Mouse (Mus musculus) megakaryocyte, embryonic 14.5 days (primary cell): ENCODE measurements around the gene Rmdn2. TPM values are rescaled to one million over a fixed set of nuclear protein-coding genes. Genes with fewer than 3 reads are reported as not detected.

Experiments used
- H3K27me3 ChIP-seq: replicated peaks from 2 replicates; pipeline ENCODE3; 2012; ENCODE audit warnings: inconsistent platforms
- H3K36me3 ChIP-seq: replicated peaks from 2 replicates; pipeline ENCODE3; 2012; ENCODE audit warnings: low read length, inconsistent platforms, mixed read lengths
- H3K4me1 ChIP-seq: 2 replicates; pipeline ENCODE4 v1.6.1; 2012; ENCODE audit warnings: inconsistent platforms
- H3K4me3 ChIP-seq: replicated peaks from 2 replicates; pipeline ENCODE3; 2012; ENCODE audit warnings: moderate library complexity, mild to moderate bottlenecking, inconsistent platforms
- H3K9me3 ChIP-seq: 2 replicates; pipeline ENCODE4 v1.6.1; 2012; ENCODE audit warnings: inconsistent platforms
- FLI1 ChIP-seq: IDR thresholded peaks from 2 replicates; pipeline ENCODE4 v1.6.1; 2012; ENCODE audit warnings: low read length, inconsistent platforms, mixed read lengths
- GATA1 ChIP-seq: IDR thresholded peaks from 3 replicates; pipeline ENCODE4 v1.6.1; 2012; ENCODE audit warnings: mixed read lengths, low read length, inconsistent platforms, borderline replicate concordance
- polyA plus RNA-seq: library from polyadenylated mRNA; stranded (reverse); fragments of >175 nt; gene quantifications from 2 replicates; pipeline ENCODE4 v1.2.3, GENCODE M21; 2012; ENCODE audit warnings: low replicate concordance; ENCODE audit not compliant: insufficient read depth

Gene Rmdn2
- polyA plus RNA-seq, 1 experiment = 2.6 TPM

DNA sequence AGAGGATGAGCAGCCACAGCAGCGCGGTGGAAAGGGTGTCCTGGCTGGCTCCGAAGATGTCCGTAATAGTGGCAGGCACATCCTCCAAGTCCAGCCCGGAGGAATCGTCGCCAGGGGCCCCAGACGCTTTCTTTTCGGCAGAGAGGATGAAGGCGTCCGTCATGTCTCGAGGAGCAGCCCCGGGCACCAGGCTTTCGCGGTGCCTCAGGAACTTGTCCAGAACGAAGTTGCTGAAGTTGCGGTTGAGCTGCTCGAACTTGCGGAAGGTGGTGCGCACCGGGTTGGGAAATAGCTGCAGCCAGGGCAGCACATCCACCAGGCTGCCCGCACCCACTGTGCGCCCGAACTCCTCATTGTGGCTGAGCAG lies 101.6 kb downstream of the Rmdn2 start:
- Histone ChIP-seq H3K9me3 (peaks cover 10% of the 10 kb centered on the region; the same call in 1 of the 2 replicates), H3K36me3 (no peaks in the 10 kb centered on the region), H3K27me3 (peaks cover 76% of the 10 kb centered on the region), H3K4me3 (peak overlapping the region; percentile 83), H3K4me1 (peaks cover 32% of the 10 kb centered on the region)
- TF ChIP-seq FLI1 = no peak
- no peak for TF ChIP-seq GATA1

DNA sequence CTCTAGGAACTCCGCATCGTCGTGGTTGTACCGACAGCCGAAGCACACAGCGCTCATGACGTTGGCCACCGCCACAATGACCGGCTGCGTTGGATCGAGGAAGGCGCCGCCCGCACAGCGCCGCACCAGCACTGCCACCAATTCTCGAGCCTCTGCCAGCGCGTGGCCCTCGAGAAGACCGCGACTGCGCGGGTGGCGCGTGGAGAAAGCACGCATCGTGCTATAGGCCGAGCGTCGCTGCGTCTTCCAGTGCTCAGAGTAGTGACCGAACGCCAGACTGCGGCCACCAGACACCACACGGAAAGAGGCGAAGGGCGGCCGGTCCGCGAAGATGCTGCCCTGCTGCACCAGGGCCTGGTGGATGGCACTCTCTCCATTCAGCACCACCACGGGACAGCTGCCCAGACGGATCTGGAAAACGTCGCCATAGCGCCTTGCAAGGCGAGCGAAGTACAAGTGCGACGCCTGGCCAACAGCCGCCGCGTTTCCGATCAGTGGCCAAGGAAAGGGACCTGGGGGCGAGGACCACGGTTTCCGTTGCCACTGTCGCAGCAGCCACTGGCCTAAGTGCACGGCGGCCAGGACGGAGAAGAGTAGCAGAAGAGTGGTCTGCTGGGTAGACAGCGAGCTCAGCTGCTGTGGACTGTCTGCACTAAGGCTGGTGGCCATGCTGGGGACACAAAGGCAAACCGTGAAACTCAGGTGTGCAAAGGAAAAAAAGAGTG lies 102.1 kb downstream of the Rmdn2 start:
- peak overlapping the region; percentile 83 for H3K4me3 ChIP-seq
- peaks cover 32% of the 10 kb centered on the region for H3K4me1 ChIP-seq
- H3K9me3 ChIP-seq = peaks cover 10% of the 10 kb centered on the region; the same call in 1 of the 2 replicates
- H3K36me3 ChIP-seq = no peaks in the 10 kb centered on the region
- no peak for TF ChIP-seq FLI1
- TF ChIP-seq GATA1 = no peak
- peaks cover 81% of the 10 kb centered on the region for H3K27me3 ChIP-seq

- no peaks in the 10 kb centered on the region for H3K36me3 ChIP-seq
- H3K27me3 ChIP-seq = peaks cover 85% of the 10 kb centered on the region
- TF ChIP-seq FLI1 (no peak), GATA1 (no peak)
- peaks cover 32% of the 10 kb centered on the region for H3K4me1 ChIP-seq
- peaks cover 10% of the 10 kb centered on the region; the same call in 1 of the 2 replicates for H3K9me3 ChIP-seq
- H3K4me3 ChIP-seq = no peak overlapping the region
These were observed 102.8 kb downstream of the Rmdn2 start for GRCm38 (mm10) chr17:79714368-79714895.

DNA sequence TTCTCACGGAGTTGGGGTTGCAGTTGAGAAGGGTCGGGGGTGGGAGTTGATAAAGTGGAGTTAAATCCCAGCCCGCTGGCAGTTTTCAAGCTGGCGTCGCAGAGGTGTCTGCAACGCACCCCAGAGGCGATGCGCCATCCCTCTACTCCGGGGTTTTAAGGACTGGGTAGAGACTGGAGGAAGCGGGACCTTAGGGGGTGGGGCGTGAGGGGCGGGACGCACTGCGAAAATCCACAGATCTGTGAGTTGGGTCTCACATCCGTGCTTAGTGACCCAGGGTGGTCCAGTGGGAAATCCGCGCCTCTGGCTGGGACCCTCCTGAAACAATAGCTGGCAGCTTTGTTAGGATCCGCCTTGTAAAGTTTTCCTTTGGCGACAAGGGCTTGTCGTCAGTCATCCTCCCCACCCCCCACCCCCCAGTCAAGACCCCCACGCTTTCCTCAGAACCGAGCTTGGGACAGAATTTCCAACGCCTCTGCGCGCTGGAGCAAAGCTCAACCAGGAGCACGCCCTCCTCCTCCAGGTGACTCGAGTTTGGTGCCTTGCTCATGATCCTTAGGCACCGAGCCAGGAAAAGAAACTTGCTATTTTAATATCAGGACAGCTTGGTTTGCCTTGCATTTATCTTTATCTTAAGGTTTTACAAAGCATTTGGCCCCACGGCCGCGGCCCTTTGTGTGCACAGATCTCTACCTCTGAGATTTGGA lies 103.4 kb downstream of the Rmdn2 start, which contains the start of gene Cyp1b1:
Gene Cyp1b1, minus strand, starts transcription at position 131 of the 707 bp plus-strand sequence.
- H3K27me3 ChIP-seq = peaks cover 82% of the 10 kb centered on the region
- H3K36me3 ChIP-seq = no peaks in the 10 kb centered on the region
- peak within 1 kb of the TSS; percentile 86 for H3K4me3 ChIP-seq

GRCm38 (mm10) chr17:79715649-79716143 lies 104.0 kb downstream of the Rmdn2 start:
- Histone ChIP-seq H3K9me3 (peaks cover 10% of the 10 kb centered on the region; the same call in 1 of the 2 replicates), H3K4me3 (peak overlapping the region; percentile 86), H3K36me3 (no peaks in the 10 kb centered on the region), H3K4me1 (peaks cover 32% of the 10 kb centered on the region), H3K27me3 (peaks cover 78% of the 10 kb centered on the region)
- TF ChIP-seq GATA1 (no peak), FLI1 (no peak)

More for the DNA sequence above, 103.4 kb downstream of the Rmdn2 start, which contains the start of gene Cyp1b1:
- TF ChIP-seq FLI1 (no peak), GATA1 (no peak)
- Histone ChIP-seq H3K4me1 (peaks cover 32% of the 10 kb centered on the region), H3K9me3 (peaks cover 10% of the 10 kb centered on the region; the same call in 1 of the 2 replicates)

DNA sequence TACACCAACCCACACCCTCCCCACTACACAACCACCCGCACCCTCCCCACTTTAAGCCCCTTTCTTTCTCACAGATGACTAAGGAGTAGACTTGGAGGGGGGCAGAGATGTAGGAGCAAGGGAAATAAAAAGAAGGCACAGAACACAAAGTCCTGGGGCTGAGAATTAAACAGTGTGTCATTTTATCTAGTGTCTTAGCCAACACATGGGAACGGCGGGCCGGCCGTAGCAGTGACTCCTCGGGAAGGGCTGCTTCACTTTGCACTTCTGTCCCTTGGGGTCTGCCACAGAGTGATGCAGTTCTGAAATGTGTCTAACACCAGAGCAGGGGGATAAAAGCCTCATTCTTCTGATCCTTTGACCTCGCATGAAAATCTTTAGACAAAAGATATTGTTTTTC lies 109.0 kb downstream of the Rmdn2 start:
- Histone ChIP-seq H3K36me3 (no peaks in the 10 kb centered on the region), H3K27me3 (peaks cover 36% of the 10 kb centered on the region), H3K9me3 (0 out of 2 replicates have a peak, but pooled peaks cover 4% of the 10 kb centered on the region), H3K4me3 (no peak overlapping the region), H3K4me1 (peaks cover 4% of the 10 kb centered on the region)
- TF ChIP-seq GATA1 (no peak), FLI1 (no peak)

- H3K9me3 ChIP-seq = 0 out of 2 replicates have a peak, but pooled peaks cover 4% of the 10 kb centered on the region
- peaks cover 18% of the 10 kb centered on the region for H3K27me3 ChIP-seq
- no peaks in the 10 kb centered on the region for H3K36me3 ChIP-seq
- TF ChIP-seq FLI1 (no peak), GATA1 (no peak)
- no peak overlapping the region for H3K4me3 ChIP-seq
- H3K4me1 ChIP-seq = no peaks in the 10 kb centered on the region
These were observed 115.0 kb downstream of the Rmdn2 start for GRCm38 (mm10) chr17:79726613-79727012.

GRCm38 (mm10) chr17:79728053-79728584 lies 116.5 kb downstream of the Rmdn2 start:
- peaks cover 10% of the 10 kb centered on the region; the same call in 1 of the 2 replicates for H3K9me3 ChIP-seq
- H3K4me3 ChIP-seq = no peak overlapping the region
- H3K36me3 ChIP-seq = no peaks in the 10 kb centered on the region
- TF ChIP-seq GATA1 = no peak
- no peak for TF ChIP-seq FLI1
- H3K4me1 ChIP-seq = no peaks in the 10 kb centered on the region
- H3K27me3 ChIP-seq = peaks cover 22% of the 10 kb centered on the region
